Mouse (Mus musculus): ENCODE measurements around the gene Ap2a1.

Ap2a1 gene

GRCm38 (mm10) chr7:44863982-44864494 is 65.3 kb downstream of the Ap2a1 start:
- DNase-seq, result no peak

- no peak for DNase-seq
These were observed 66.1 kb downstream of the Ap2a1 start for GRCm38 (mm10) chr7:44863210-44863609.

- DNase-seq, result no peak
These were observed 66.9 kb downstream of the Ap2a1 start for GRCm38 (mm10) chr7:44862434-44862833.

GRCm38 (mm10) chr7:44861429-44861816 is 67.9 kb downstream of the Ap2a1 start:
- DNase-seq, result no peak

- peak; percentile 84 for DNase-seq
These were observed 68.5 kb downstream of the Ap2a1 start for GRCm38 (mm10) chr7:44860576-44861428.

- DNase-seq, result no peak
These were observed 69.4 kb downstream of the Ap2a1 start for GRCm38 (mm10) chr7:44859896-44860295.

GRCm38 (mm10) chr7:44857905-44858304 is 71.4 kb downstream of the Ap2a1 start:
- peak; percentile 59 for DNase-seq

- peak; percentile 93 for DNase-seq
These were observed 72.2 kb downstream of the Ap2a1 start, which contains the start of gene Pnkp for GRCm38 (mm10) chr7:44857042-44857552. Gene Pnkp, plus strand, starts transcription at chr7:44857139.

- no peak for DNase-seq
These were observed 72.9 kb downstream of the Ap2a1 start for GRCm38 (mm10) chr7:44856265-44856916.

- DNase-seq, result no peak
These were observed 74.3 kb downstream of the Ap2a1 start for GRCm38 (mm10) chr7:44855036-44855435.

- peak; percentile 88 for DNase-seq
These were observed 74.8 kb downstream of the Ap2a1 start for GRCm38 (mm10) chr7:44854356-44855031.

GRCm38 (mm10) chr7:44853596-44854355 is 75.5 kb downstream of the Ap2a1 start:
- DNase-seq, result no peak

GRCm38 (mm10) chr7:44853065-44853464 is 76.2 kb downstream of the Ap2a1 start:
- DNase-seq, result no peak

GRCm38 (mm10) chr7:44852259-44853027 is 76.9 kb downstream of the Ap2a1 start:
- no peak for DNase-seq

GRCm38 (mm10) chr7:44851625-44852234 is 77.6 kb downstream of the Ap2a1 start:
- DNase-seq, result no peak

- DNase-seq, result no peak
These were observed 78.3 kb downstream of the Ap2a1 start for GRCm38 (mm10) chr7:44850789-44851624.

Data from embryo, embryonic 11 days (tissue).